Mouse (Mus musculus): ENCODE data around the gene Psmd6.

Gene Psmd6

DNA sequence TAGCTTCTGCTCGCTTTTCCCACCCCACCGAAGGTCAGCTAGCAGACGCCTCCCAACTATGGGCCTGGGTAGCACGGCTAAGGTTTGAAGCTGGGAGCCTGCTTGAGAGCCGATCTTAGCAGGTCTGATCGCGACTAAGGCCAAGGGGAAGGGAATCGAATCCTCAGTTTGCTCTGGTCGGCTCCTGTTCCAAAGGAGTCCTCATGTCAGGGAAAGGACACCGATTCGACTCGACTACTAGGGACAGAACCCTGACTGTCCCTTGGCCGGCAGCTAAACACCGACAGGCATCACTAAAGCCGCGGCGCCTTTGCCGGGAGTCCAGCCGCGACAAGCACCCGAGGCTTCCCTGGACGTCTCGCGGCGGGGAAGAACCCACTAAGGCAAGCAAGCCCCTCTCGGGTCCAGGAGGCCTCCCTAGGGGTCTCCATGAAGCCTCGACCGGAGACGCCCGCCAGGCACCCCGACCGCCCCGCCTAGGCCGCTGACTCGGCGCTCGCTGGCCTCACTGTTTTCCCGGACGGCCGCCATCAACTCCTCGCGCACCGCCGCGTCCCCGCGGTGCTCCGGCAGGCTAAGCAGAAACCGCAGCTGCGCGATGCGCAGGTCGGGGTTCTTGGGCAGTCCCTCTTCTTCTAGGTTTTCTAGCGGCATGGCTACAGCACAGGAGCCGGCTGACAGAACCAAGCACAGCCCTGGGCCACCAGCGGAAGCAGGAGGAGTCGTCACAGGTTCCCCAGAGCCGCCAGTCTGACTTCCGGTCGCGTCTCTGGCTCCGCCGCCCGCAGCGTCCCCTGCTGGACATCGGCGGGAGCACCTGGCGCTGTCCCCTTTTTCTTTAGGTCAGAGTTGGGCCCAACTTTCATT, at the start of gene Psmd6:
Psmd6 (minus strand) TSS at position 755 of the 867 bp plus-strand sequence.
- peak; percentile 94 for DNase-seq

DNA sequence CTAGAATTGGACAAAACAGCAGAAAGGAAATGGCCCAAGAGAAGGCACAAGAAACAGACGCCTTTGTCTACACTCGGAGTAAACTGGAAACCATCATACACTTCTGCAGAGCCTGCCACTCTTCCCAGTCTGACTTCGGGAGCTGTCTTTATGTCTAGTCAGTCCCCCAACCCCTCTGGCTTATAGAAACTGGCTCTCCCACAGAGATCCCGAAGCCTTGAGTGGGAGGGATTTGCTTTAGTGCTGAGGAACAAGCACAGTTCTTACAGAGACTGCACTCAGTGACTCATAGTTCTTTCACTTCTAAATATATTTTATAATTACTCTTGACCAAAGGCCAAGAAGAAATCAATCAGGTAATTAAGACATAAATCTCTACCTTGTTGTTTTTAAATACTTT, 10.1 kb downstream of the Psmd6 start:
- no peak for DNase-seq

DNA sequence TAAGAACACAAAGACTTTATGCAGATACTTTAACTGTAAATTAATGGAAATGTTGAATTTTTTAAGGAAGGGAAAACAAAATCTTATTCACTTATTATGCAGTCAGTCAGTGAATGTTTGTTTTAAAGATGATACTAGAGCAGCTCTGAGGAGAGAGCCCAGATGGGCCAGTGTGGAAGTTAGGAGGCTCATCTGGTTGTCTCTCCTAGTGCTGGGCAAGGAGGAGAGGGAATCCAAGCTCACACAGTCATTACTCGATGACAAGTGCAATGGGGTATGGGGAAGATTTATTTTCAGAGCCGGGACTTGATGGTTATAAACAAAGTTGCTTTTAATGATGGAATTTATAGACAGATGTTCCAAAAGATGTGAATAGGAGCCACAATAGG, 15.9 kb downstream of the Psmd6 start:
- no peak for DNase-seq

DNA sequence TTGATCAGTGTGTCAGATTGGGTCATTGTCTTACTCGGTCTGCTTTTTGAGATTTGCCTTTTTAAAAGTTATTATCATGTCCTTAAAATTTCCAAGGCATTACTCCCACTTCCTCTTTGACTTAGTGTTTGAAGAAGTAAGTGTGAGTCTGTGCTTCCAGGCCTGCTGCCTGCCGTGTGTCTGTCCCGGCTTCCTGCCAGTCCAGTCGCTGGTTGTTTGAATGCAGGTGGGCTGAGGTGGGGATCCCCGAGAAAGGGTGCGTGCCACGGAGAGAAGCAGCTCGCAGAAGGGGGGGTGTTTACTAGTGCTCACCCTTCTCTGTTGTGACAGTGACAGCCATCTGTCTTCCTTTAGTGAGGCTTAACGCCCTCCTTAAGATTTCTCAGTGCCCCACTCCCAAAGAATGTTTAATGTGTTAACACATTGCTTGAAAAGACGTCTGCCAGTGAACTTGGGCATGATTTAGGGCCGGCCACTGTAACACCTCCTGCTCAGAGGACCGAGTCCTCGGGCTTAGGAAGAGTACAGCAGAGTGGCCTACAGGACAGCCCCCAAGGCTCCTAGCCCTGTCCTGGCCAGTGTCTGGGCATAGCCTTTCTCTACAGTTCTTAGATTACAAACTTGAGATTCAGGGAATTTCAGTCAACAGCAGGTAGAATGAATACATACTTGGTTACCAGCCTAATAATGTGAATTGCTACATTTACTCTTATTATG, 16.4 kb downstream of the Psmd6 start:
- no peak for DNase-seq

DNA sequence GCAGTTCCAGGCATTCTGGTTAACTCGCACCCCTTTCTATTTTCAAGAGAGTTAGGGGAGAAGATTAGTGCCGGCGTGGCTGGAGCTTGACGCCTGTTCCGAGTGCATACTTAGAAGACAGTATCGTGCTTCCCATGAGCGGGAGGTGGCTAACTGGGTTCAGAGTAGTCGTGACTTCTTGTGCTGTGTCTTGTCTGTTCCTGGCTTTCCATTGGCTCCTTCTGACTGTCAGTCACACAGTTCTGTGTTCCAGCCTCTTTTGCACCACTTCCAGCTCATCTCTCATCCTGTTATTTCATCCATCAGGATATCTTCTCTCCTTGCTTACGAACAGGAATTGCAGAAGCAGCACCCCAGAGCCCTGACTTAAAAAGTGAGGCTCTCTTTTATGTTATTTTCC, 19.5 kb downstream of the Psmd6 start:
- DNase-seq, result no peak

DNA sequence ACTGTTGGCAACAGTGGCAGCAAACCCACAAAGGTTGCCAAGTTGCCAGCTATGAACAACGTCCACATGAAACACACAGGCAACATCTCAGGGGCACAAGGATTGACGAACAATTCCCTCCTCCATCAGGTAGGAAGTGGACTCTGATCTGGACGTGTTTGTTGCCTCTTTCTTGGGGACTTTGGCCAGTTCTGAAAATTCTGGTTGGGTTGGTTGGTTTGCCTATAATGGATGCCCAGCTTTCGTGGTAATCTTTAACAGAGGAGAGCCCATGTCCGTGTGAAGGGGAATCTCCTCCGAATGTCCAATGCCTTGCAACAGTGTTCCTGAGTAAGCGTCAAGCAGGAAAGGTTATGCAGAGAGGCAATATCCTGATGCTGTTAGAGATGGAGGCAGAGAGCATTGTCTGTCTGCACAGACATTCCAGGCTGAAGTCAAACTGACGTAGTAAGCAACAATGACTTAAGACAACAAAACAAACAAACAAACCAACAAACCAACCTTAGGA, 20.0 kb downstream of the Psmd6 start:
- no peak for DNase-seq

DNA sequence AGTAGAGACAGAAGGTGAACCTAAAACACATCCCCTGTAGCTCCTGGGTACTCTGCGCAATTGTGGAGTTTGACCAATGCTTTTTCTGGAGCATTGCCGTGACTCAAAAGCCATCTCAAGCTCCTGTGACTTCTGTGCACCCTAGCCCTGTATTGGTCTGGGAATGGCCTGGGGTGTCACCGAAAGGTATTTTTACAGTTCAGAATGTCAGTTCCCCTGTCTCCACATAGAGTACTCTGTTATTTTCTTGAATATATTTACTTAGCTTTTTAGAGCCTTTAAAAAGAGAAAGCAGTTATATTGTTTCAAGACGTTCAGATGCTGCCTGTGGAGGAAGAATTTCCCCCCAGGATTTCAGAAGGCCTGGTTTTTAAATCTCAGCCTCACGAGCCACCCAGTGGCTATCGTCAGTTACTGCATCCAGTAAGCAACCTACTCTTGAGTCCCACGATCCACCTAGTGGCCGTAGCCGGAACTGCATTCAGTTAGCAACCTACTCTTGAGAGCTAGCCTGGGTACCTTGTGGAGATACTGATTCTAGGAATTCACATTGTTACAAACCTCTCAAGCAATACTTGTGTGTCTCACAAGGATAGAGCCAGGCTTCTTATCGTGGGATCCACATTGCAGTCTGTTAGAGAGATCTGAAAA, 22.3 kb downstream of the Psmd6 start:
- peak; percentile 93 for DNase-seq

DNA sequence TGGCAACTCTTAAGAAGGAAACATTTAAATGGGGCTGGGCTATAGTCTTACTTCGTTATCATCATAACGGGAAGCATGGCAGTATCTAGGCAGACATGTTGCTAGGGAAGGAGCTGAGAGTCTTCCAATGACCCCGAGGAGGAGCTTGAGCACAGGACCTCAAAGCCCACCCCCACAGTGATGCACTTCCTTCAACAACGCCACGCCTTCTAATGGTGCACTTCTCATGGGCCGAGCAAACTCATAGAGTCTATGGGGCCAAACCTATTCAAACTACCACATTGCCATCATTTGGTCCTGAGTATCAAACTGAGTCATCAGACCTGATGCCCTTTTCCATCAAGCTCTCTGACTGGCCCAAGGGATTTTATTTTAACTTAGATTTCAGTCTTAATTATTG, 30.2 kb downstream of the Psmd6 start:
- DNase-seq, result no peak

DNA sequence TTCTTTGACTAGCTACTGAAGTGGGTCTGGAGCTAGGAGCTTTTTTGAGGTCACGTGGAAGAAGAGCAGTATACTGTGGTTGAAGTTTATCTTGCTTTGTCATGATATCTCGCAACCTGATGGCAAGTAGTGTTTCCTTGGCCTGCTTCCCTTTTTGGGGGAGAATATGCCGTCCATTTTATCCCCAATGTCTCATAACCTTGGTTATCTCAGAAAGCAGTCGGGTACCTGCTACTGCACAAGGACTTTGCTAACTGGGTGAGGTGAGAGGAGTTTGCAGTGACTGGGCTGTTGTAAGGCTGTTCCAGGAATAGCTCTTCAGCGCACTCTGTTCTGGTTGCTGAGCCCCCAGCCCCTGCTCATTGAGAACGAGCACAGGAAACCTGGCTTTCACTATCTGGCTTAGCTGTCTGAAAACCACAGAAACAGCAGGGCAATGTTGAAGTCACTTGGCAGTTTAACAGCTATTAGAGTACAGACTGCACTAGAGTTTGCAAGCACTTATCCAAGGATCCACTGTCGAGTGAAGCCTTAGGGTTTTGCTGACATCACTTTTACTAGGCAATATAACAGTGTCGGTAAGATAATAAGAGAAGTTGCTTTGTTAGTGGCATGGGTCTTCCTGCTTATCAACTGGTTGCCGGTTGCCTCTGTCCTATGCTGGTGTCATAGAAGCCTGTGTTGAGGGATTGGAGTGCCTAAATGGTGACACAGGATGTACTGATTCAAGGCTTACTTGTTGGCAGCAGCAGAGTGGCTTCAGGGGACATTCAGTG, 32.6 kb downstream of the Psmd6 start:
- DNase-seq, result no peak

DNA sequence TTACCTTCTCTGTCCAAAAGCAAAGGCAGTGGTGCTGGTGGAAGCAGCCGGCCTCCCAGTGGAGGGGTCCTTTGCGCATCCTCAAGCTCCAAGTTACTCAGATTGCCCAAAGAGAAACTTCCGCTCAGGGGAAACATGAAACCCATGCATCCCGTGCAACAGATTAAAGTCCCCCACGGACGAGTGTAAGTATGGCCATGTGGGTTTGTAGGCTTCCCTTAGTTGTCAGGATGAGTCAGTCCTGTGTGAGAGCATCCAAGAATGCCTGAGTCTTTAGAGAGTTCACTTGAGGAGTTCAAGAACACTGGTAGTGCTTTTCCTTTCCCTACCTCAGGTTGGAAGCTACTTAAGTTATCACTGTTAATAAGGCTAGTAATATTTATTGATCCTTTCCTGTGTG, 33.4 kb downstream of the Psmd6 start:
- DNase-seq, result no peak

DNA sequence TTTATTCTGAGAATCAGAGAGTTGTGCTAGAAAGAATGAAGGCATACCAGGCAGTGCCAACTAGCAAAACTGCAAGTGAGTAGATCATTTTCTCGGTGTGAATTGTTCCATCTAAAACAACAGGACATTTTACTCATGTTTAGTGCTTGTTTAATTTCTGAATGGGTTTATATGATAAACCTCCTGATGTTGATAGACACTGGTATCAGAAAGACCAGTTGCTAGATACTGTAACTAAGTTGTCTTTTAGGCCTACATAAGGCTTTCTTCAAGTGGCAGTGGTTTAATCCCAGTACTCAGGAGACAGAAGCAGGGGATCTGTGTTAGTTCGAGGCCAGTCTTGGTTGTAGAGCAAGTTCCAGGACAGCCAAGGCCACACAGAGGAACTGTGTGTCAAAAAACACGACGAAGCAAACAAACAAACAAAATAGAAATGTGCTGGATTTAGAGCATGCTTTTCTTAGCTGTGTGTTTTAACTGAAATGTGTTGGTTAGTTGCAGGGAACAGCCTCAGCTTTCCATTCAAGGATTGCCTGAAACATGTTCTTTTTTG, 34.0 kb downstream of the Psmd6 start:
- no peak for DNase-seq

DNA sequence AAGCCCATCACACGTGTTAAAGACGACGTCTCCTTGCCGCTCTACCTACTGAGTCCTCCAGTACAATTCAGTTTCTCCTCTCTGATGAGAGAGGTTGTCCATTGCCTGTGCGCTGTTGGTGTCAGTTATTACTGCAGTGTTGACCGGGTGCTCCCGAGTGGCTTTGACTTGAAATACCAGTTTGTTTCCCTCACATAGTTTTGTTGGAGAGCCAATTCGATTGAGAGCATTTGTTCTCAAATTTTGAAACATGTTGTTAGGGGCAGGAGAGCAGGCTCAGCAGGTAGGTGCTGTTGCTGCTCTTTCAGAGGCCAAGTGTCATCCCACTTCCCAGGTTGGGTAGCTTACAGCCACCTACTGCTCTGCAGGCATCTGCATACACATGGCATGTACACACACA, 37.0 kb downstream of the Psmd6 start:
- no peak for DNase-seq

DNA sequence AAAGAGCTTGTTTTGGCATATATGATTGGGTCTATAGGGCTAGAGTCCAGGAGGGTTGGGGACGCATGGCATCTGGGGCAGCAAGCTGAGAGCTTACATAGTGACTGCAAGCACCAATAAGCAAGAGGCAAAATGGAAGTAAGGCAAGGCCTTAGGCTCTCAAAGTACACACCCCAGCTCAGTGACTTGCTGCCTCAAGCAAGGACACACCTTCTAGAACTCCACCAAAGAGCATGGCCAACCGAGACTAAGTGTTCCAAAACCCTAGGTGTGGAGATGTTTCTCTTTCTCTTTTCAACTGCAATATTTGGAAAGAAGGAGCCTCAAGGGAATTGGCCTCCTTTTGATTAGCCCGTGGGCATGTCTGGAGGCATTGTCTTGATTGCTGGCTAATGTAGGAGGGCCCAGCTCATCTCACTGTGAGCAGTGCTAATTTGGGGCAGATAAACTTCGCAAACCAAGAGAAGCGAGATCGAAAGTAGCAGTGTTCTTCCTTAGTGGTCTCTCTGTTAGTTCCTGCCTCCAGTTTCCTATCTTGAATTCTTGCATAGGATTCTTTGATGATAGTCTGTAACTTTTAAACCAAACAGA, 40.1 kb downstream of the Psmd6 start:
- DNase-seq, result no peak

DNA sequence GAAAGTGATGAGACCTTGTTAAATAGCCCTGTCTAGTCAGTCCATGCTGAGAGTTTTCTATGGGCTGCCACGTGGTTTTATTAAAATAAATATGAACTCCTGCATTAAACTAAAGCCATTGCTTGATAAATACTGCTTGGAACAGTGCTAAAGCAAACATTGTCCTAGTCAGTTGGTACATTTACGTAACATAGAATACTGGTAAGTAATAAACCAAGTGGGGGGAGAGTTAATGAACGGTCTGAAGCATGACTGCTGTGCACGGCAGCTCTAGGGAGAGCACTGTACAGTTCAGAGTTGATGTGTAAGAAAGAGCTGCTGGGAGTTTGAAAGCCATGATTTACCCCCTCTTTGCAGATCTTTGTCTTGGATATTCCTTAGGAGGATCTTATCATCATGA, 49.3 kb downstream of the Psmd6 start:
- DNase-seq, result no peak

DNA sequence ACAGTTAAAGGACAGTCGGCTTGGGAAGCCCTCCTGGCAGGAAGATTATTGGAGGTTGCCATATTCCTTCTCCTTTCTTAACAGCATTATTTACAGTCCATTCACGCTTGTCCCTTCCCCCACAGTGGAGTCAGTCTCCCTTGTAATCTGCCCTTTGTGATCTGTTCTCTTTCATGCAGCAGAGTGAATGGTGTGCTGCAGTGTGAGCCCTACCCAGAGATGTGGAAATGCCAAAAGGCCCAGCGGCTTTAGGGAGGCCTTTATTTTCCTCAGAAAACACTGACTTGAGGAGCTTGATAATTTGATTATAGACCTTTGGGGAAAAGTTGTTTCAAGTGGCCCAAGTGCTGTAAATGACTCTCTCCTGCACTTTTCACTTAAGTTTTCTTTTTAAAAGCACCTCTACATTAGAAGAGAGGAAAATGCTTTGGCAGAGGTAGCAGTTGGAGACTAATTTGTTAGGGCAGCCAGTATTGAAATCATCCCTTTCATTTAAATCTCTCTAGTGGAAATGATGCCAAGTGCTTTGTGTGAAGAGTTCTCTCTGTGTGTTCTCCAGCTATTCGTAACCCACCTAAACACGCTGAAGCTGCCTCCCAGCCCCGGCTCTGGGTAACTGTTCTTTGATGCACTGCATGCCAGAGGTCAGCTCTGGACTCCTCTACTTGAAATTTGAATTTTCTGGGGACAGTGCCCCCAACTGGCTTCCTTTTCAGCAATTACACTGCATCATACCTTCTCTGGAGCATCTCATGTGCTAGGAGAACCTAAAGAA, 50.1 kb downstream of the Psmd6 start:
- peak; percentile 68 for DNase-seq

DNA sequence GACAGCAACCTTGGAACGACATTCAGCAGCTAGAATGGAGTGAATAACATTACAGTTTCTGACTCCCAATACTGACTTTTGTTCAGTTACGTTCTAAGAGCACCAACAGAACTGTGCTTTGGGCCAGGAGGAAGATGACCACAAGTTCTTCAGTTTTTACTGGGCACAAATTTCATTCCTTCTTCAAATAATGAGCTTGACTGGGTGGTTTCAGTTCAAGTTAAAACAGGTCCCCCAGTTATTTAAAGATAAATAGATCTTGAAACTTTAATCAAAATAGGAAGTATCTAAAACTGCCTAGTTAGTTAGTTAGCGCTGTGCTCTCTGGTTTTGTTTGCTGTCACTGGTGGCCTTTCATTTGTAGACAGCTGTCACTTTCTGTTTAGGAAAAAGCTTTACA, 52.2 kb downstream of the Psmd6 start:
- DNase-seq, result no peak

DNA sequence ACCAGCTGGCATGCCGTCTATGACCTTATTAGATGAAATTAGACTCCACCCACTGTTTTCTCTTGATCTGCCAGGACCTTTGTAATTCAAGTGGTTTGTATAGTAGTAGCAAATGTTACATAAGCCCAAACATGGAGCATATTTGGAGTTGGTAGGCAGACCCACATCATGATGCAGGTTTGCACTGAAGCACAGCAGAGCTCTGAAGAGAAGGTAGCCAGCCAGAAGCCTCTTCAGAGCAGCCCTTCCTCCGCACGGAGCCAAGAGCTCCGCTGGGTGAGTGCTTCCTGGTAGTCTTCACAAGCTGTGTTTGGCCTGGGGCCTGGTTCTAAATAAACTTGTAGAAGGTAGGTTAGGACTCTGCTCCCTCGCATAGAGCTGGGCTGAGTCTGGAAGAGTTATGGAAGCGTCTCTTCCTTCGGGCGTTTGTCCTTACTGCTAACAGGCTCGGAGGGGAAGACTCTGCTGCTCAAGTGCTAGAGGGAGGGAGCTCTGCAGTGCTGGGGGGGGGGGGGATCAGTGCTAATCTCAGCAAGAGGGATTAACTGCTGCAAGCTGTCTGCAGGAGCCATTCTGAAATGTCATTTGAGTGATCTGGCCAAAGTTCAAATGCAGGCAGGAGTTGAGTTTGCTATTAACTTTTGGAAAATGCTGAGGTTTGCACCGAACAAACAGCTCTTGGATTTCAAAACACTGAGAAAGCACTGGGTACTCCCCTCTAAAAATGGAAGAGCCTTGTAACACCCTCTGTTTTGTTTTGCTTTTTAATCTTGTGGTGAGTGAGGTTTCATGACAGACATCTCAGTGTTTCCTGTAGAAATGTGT, 52.9 kb downstream of the Psmd6 start:
- peak; percentile 71 for DNase-seq

DNA sequence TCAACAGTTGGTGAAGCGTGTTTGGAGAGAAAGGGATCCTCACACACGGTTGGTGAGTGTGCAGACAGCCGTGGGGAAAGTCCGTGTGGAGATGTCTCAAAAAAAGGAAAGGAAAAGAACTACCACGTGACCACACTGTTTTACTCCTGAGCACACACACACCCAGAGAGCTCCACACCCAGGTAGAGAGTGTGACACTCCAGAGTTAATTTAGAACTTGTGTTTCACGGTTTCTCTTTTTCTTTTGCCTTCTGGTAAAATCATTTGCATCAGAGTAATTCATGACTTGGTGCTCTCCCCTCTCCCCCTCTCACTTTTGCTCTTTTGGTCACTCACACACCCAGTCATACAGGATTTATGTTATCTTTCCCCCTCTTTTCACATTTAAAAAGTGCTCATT, 54.5 kb downstream of the Psmd6 start:
- DNase-seq, result no peak

DNA sequence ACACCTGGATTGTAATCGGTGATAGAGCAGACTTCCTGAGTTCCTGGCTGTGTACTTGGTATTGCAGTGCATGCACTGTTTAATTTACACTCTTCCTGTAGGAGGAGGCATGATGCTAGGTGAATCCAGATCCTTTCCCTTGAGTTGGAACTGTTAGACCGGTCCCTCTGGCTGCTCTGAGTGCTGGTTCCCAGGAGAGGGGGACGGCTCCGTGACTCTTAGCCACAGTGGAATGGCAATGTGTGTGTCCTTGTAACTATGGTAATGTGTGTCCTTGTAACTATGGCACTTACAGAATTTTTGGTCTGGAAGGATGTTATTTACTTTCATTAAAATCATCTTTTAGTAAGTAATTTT, 55.7 kb downstream of the Psmd6 start:
- no peak for DNase-seq

DNA sequence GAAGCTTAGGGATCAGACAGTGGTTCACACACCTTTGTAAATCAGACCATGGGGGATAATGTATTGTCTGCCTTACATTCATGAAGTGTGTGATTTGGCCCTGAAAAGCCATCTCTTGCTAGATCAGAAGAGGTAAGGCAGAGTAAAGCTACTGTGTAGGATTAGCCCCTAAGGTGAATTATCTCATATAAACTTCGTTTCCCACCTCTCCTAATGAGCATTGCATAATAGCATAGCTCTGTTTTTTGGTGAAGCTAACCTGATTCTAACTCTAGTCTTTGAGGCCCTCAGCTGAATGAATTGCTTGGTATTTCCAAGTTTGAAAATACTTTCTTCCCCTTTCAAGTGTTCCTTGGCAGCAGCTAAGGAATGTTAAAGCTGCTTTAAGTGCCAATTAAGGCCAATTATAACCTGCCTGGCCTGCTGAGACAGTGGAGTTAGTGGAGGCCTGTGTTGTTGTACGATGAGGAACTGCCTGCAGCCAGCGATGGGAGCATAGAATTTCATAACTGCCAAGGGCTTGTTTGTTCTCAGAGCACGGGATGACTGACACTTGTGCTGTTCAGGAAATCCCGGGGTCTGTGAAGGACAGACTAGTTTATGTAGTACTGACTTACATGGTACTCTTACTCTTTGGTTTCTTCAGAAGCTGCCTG, 56.2 kb downstream of the Psmd6 start:
- peak; percentile 66 for DNase-seq
